Mouse (Mus musculus): Measurements from ENCODE around the gene Eml1. TPM values are rescaled to one million over a fixed set of nuclear protein-coding genes. Genes with fewer than 3 reads are reported as not detected.

The Eml1 gene
- 0.53 TPM for polyA plus RNA-seq (2017; shearing (Covaris generic))

GRCm38 (mm10) chr12:108370596-108371428 lies at the start of gene Eml1:
TSS of gene Eml1 (plus strand) at chr12:108370957.

GRCm38 (mm10) chr12:108333895-108334445 lies 36.8 kb upstream of the Eml1 start, which contains the start of gene Cyp46a1:
TSS of gene Cyp46a1 (plus strand) at chr12:108334381.

GRCm38 (mm10) chr12:108554120-108554841 lies 183.5 kb downstream of the Eml1 start, which contains the start of gene Evl:
TSS of gene Evl (plus strand) at chr12:108554720.

Other genes with a start within 250 kb of the Eml1 start
- 31.2 TPM for gene Setd3, start 191.6 kb upstream of the Eml1 start, polyA plus RNA-seq (2017; shearing (Covaris generic))
- 4.9 TPM for gene Ccnk, start 191.4 kb upstream of the Eml1 start, polyA plus RNA-seq (2017; shearing (Covaris generic))
- not detected for gene Ccdc85c, start 95.5 kb upstream of the Eml1 start, polyA plus RNA-seq (2017; shearing (Covaris generic))
- not detected for gene Hhipl1, start 64.7 kb upstream of the Eml1 start, polyA plus RNA-seq (2017; shearing (Covaris generic))
- gene Cyp46a1, start 36.6 kb upstream of the Eml1 start, polyA plus RNA-seq (2017; shearing (Covaris generic)) = not detected
- gene Evl, start 183.8 kb downstream of the Eml1 start, polyA plus RNA-seq (2017; shearing (Covaris generic)) = 602 TPM

All from CD4-positive, CD25-positive, alpha-beta regulatory T cell, adult 9 weeks (primary cell).